Mouse (Mus musculus) stomach, postnatal 0 days (tissue): ENCODE data around the gene Pabpc4. TPM values are rescaled to one million over a fixed set of nuclear protein-coding genes. Genes with fewer than 3 reads are reported as not detected.
A peak's percentile ranks its signal among the peaks of the same experiment; 100 is the strongest.

ENCODE experiments used
- ATAC-seq: fragments of 200-750 bp; cut with Nextera tagmentation; 2 replicates; pipeline ENCODE4 v1.8.0; 2017; ENCODE audit not compliant: low FRiP score, low TSS enrichment
- DNase-seq: peaks from one replicate; pipeline ENCODE4 v3.0.0-alpha.2; 2016; ENCODE audit warnings: low spot score
- H3K27ac ChIP-seq: fragments of 300-500 bp; sonication (generic); replicated peaks from 2 replicates; pipeline ENCODE4 v1.5.1; 2014; ENCODE audit warnings: mild to moderate bottlenecking, control low read depth
- H3K27me3 ChIP-seq: fragments of 300-500 bp; sonication (generic); 2 replicates; pipeline ENCODE4 v1.6.1; 2014; ENCODE audit warnings: low read length; ENCODE audit not compliant: control insufficient read depth, insufficient read depth
- H3K36me3 ChIP-seq: fragments of 300-500 bp; sonication (generic); 2 replicates; pipeline ENCODE4 v1.6.1; 2014; ENCODE audit warnings: low read length, mixed read lengths; ENCODE audit not compliant: control insufficient read depth, insufficient read depth
- H3K4me1 ChIP-seq: fragments of 300-500 bp; sonication (generic); replicated peaks from 2 replicates; pipeline ENCODE4 v1.6.1; 2014; ENCODE audit warnings: antibody characterized with exemption; ENCODE audit not compliant: control insufficient read depth, insufficient read depth
- H3K4me2 ChIP-seq: fragments of 300-500 bp; sonication (generic); replicated peaks from 2 replicates; pipeline ENCODE4 v1.6.1; 2014; ENCODE audit warnings: low read depth, mild to moderate bottlenecking, control low read depth, moderate library complexity
- H3K4me3 ChIP-seq: fragments of 300-500 bp; sonication (generic); 2 replicates; pipeline ENCODE4 v1.5.1; 2014; ENCODE audit warnings: low read depth, low read length, control low read depth
- H3K9ac ChIP-seq: fragments of 300-500 bp; sonication (generic); 2 replicates; pipeline ENCODE4 v1.6.1; 2014; ENCODE audit warnings: mild to moderate bottlenecking, low read length, control low read depth, mixed read lengths
- H3K9me3 ChIP-seq: fragments of 300-500 bp; sonication (generic); 2 replicates; pipeline ENCODE4 v1.6.1; 2016; ENCODE audit warnings: low read length; ENCODE audit not compliant: control insufficient read depth
- CTCF ChIP-seq: IDR thresholded peaks from 2 replicates; pipeline ENCODE4 v1.5.1; 2016; ENCODE audit warnings: antibody characterized with exemption, low read depth, mild to moderate bottlenecking, moderate library complexity
- EP300 ChIP-seq: optimal IDR thresholded peaks from 2 replicates; pipeline ENCODE3; 2016; ENCODE audit warnings: antibody characterized with exemption
- WGBS: fragments of 180-500 bp; shearing (Covaris S2); extraction: QIAGEN DNeasy Blood & Tissue Kit; methylation state at CpG from one replicate; pipeline ENCODE4 v1.1.7; 2014; 5-methylcytosine and 5-hydroxymethylcytosine counted together
- polyA plus RNA-seq: library from polyadenylated mRNA; unstranded; fragments of >200 nt; fragmentation: Nextera tagmentation; extraction: Ambion mirVana; gene quantifications from 2 replicates; pipeline ENCODE4 v1.2.1, GENCODE M21; 2015

The Pabpc4 gene
- polyA plus RNA-seq, 1 experiment from 2014 or later = 15.7 TPM

DNA sequence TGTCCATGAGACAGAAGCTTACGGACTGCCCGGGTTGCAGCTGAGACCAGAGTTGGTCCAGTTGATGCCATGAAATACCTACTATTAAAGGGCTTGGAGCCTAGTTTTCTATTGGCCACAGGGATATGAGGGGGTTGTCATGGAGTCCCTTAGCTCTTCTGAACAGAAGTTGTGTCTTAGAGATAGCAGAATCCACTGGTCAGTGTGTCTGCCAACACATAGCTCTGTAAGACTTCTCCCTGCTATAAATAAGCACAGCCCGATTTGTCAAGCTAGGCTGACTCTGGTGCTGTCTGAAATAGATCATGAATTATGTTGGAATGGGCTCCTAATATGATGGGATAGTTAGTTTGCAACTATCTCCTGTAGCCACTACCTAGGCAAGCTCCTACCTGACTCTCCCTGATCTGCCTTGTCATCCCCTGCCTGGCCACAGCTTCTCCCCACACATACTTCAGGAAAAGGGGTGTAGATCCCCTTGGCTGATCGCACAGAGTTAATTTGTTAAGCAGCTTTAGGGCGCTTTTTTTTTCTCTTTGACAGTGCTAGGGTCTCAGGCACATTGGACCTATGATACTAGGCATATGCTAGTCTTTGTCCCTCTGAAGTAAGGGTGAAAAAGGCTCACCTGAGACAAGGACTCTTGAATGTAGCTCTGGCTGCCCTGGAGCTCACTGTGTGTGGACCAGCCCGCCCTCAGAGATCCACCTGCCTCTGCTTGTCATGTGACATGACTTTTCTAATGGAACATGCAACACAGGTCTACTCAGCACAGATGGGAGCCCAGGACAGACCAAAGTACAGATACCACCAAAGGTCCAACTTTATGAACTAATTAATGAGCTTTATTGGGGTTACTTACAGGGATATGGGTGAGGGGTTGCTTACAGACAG is 22.8 kb downstream of the Pabpc4 start:
- H3K4me2 ChIP-seq = peak overlapping the region; percentile 73
- ATAC-seq (no peak), DNase-seq (peak; percentile 9)
- TF ChIP-seq CTCF = no peak
- no peak for TF ChIP-seq EP300
- H3K9me3 ChIP-seq = no peaks in the 10 kb centered on the region
- no peaks in the 10 kb centered on the region for H3K27me3 ChIP-seq
- no peak overlapping the region for H3K9ac ChIP-seq
- H3K4me1 ChIP-seq = peaks cover 3% of the 10 kb centered on the region; the same call in 1 of the 2 replicates
- H3K36me3 ChIP-seq = peaks cover 12% of the 10 kb centered on the region
- no peak overlapping the region for H3K27ac ChIP-seq
- 67% methylated on average over 6 of the region's 6 CpGs for WGBS
- peak overlapping the region; percentile 49; the same call in 1 of the 2 replicates for H3K4me3 ChIP-seq

DNA sequence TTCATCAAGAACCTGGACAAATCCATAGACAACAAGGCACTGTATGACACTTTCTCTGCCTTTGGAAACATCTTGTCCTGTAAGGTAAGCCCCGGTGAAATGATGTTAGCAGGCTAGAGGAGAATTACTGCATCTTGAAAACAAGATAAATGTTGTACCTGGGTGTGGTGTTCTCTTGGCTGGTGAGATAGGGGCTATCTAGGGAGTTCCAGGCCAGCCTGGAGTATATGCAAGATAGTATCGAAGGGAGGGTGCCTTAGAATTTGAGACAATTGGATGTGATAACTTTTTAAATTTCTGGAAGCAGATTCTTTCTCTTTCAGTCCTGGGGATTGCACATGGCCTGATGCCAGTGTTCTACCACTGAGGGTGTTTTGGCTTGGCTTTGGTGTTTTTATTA is 24.6 kb downstream of the Pabpc4 start:
- Histone ChIP-seq H3K27me3 (no peaks in the 10 kb centered on the region), H3K4me3 (no peak overlapping the region), H3K9ac (no peak overlapping the region), H3K36me3 (peaks cover 12% of the 10 kb centered on the region), H3K27ac (no peak overlapping the region), H3K4me2 (no peak overlapping the region), H3K4me1 (peaks cover 3% of the 10 kb centered on the region; the same call in 1 of the 2 replicates), H3K9me3 (no peaks in the 10 kb centered on the region)
- ATAC-seq (no peak), DNase-seq (no peak)
- 77% methylated on average over 2 of the region's 2 CpGs for WGBS
- TF ChIP-seq CTCF = no peak
- TF ChIP-seq EP300 = no peak

DNA sequence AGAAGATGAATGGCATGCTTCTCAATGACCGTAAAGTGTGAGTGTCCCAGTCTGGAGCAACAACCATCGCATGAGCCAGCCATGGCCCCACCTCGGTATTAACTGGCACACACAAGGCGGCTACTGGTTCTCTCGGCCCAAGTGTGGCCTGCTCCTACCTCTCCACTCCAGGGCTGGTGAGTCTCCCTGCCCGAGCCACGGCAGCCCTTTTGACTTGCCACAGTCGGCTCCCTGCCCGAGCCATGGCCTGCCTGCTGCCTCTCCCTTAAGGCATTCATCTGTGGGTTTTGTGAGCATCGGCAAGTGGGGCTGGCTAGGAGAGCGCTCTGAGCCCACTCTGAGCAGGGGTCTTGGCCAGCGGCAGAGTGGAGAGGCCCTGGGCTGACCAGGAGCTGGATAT is 26.9 kb downstream of the Pabpc4 start:
- WGBS = 91% methylated on average over 12 of the region's 12 CpGs
- no peak overlapping the region for H3K4me2 ChIP-seq
- no peaks in the 10 kb centered on the region for H3K27me3 ChIP-seq
- no peak overlapping the region for H3K4me3 ChIP-seq
- peak; percentile 12 for DNase-seq
- no peaks in the 10 kb centered on the region for H3K9me3 ChIP-seq
- no peak for TF ChIP-seq EP300
- no peak for TF ChIP-seq CTCF
- H3K36me3 ChIP-seq = peaks cover 25% of the 10 kb centered on the region
- no peak overlapping the region for H3K27ac ChIP-seq
- no peak for ATAC-seq
- no peak overlapping the region for H3K9ac ChIP-seq
- peaks cover 2% of the 10 kb centered on the region; the same call in 1 of the 2 replicates for H3K4me1 ChIP-seq

DNA sequence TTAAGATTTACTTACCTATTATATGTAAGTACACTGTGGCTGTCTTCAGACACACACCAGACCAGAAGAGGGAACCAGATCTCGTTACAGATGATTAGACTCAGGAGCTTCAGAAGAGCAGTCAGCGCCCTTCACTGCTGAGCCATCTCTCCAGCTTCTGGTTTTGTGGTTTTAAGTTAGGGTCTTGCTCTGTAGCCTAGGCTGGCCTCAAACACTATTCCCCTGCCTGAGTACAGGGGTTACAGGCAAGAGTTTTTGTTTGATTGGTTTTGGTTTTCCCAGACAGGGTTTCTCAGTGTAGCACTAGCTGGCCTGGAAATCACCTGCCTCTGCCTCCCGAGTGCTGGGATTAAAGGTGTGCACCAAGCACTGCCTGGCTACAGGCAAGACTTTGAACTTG is 30.2 kb downstream of the Pabpc4 start:
- H3K4me1 ChIP-seq = no peaks in the 10 kb centered on the region
- ATAC-seq (no peak), DNase-seq (no peak)
- peaks cover 38% of the 10 kb centered on the region for H3K36me3 ChIP-seq
- no peaks in the 10 kb centered on the region for H3K9me3 ChIP-seq
- no peaks in the 10 kb centered on the region for H3K27me3 ChIP-seq
- no peak overlapping the region for H3K9ac ChIP-seq
- H3K27ac ChIP-seq = no peak overlapping the region
- no peak overlapping the region for H3K4me3 ChIP-seq
- H3K4me2 ChIP-seq = no peak overlapping the region
- TF ChIP-seq EP300 (no peak), CTCF (no peak)
- WGBS = 88% methylated on average over 3 of the region's 3 CpGs

DNA sequence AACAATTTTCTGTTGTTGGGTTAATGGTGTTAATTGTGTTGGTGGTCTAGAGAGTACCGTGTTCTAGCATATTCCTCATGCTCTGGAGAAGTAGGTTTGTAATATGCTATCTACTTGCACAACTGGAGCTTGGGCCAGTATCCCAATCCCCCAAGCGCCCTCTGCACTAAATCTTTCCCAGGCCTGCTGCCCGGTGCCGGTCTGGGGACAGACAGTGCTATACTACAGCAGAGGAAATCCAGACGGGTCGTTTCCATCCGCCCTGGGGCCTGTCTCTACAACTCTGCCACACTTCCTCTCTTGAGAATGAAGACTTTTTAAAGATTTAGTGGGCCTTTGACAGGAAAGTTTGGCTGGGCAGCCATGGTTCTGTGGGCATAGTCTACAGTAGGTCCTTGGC is 30.8 kb downstream of the Pabpc4 start:
- TF ChIP-seq CTCF (no peak), EP300 (no peak)
- Histone ChIP-seq H3K4me1 (no peaks in the 10 kb centered on the region), H3K4me3 (no peak overlapping the region), H3K27ac (no peak overlapping the region), H3K27me3 (no peaks in the 10 kb centered on the region), H3K4me2 (no peak overlapping the region), H3K9me3 (no peaks in the 10 kb centered on the region), H3K36me3 (peaks cover 40% of the 10 kb centered on the region), H3K9ac (no peak overlapping the region)
- DNase-seq = no peak
- ATAC-seq = no peak
- WGBS = 84% methylated on average over 7 of the region's 7 CpGs
